ENCODE assay signal across 21 mouse cellular contexts in genomic region chr2:44549311-44549710, GRCm38 (mm10).
A peak's percentile ranks its signal among the peaks of the same experiment; 100 is the strongest.
DNase-seq lines count a peak whose midpoint lies in the region; ATAC-seq lines count a peak whose summit lies in the region.
"Had no signal": no experiment of that assay in that cellular context is flagged by ENCODE, and none has a peak within 500 bp of the region (broad histone marks: within the 10 kb centered on the region; RNA-seq: fewer than 3 reads in every experiment).

No protein-coding gene starts in this region.

- 0 out of 2 replicates have a peak, but pooled peaks cover 2% of the 10 kb centered on the region for H3K4me1 ChIP-seq in kidney, embryonic 16.5 days (ENCODE audit: insufficient read depth, low read length)
- no peaks in the 10 kb centered on the region for H3K4me1 ChIP-seq in forebrain, embryonic 10.5 days
- H3K4me1 ChIP-seq: embryonic facial prominence, embryonic 13.5 days; forebrain, embryonic 13.5 days; heart, embryonic 10.5 days; hindbrain, embryonic 13.5 days had no signal

- H3K36me3 ChIP-seq in kidney, embryonic 16.5 days (ENCODE audit: insufficient read depth, low read length) = no peaks in the 10 kb centered on the region
- H3K36me3 ChIP-seq in forebrain, embryonic 10.5 days (replicated peaks) = no peaks in the 10 kb centered on the region
- H3K36me3 ChIP-seq: embryonic facial prominence, embryonic 13.5 days; heart, embryonic 10.5 days; hindbrain, embryonic 13.5 days had no signal

- H3K27me3 ChIP-seq in kidney, embryonic 16.5 days (ENCODE audit: insufficient read depth, low read length) = no peaks in the 10 kb centered on the region
- 0 out of 2 replicates have a peak, but pooled peaks cover 3% of the 10 kb centered on the region for H3K27me3 ChIP-seq in forebrain, embryonic 10.5 days (ENCODE audit: poor library complexity, severe bottlenecking)
- H3K27me3 ChIP-seq: embryonic facial prominence, embryonic 13.5 days; forebrain, embryonic 13.5 days; hindbrain, embryonic 13.5 days had no signal

- DNase-seq in heart, adult 11 months = peak; percentile 89
- DNase-seq in heart, postnatal 25 days (ENCODE audit: low spot score) = no peak
- peak; percentile 29 to 33 for DNase-seq in kidney, adult 8-10 months
- DNase-seq in kidney, postnatal 25 days = peak; percentile 67 to 76
- no peak for DNase-seq in left cerebral cortex, adult 18-20 months (ENCODE audit: low spot score in 2 of 2)
- no peak for DNase-seq in layer of hippocampus, postnatal 10 days (ENCODE audit: low spot score in 2 of 2)
- no peak for DNase-seq in forebrain, embryonic 10.5 days (ENCODE audit: extremely low spot score, low spot score)
- DNase-seq: adrenal gland, postnatal 25 days; cerebellum, adult 18-20 months; cerebellum, adult 9-11 months; cerebellum, postnatal 36 days; forebrain, postnatal 0 days; gastrocnemius, adult 2 months; gastrocnemius, postnatal 36 days; heart, adult 18-20 months; heart, postnatal 10 days had no signal

- H3K9me3 ChIP-seq in kidney, embryonic 16.5 days (ENCODE audit: low read length) = no peaks in the 10 kb centered on the region; the same call in 1 of the 2 replicates
- H3K9me3 ChIP-seq in forebrain, embryonic 10.5 days = no peaks in the 10 kb centered on the region
- H3K9me3 ChIP-seq: embryonic facial prominence, embryonic 13.5 days; forebrain, embryonic 13.5 days; heart, embryonic 10.5 days; hindbrain, embryonic 13.5 days had no signal

- peak overlapping the region; percentile 51; the same call in 1 of the 2 replicates for H3K27ac ChIP-seq in kidney, embryonic 16.5 days (ENCODE audit: low read length)
- H3K27ac ChIP-seq in forebrain, embryonic 10.5 days = no peak overlapping the region
- H3K27ac ChIP-seq: embryonic facial prominence, embryonic 13.5 days; forebrain, embryonic 13.5 days; gastrocnemius, adult 2 months; heart, embryonic 10.5 days; hindbrain, embryonic 13.5 days had no signal

- no peak overlapping the region for H3K4me3 ChIP-seq in kidney, embryonic 16.5 days (ENCODE audit: low read length)
- no peak overlapping the region for H3K4me3 ChIP-seq in forebrain, embryonic 10.5 days
- H3K4me3 ChIP-seq: embryonic facial prominence, embryonic 13.5 days; forebrain, embryonic 13.5 days; gastrocnemius, adult 2 months; heart, embryonic 10.5 days; hindbrain, embryonic 13.5 days had no signal

- H3K4me2 ChIP-seq in kidney, embryonic 16.5 days (replicated peaks; ENCODE audit: low read depth, low read length) = no peak overlapping the region
- H3K4me2 ChIP-seq: embryonic facial prominence, embryonic 13.5 days; forebrain, embryonic 13.5 days; hindbrain, embryonic 13.5 days had no signal

- peak; percentile 67; the same call in 1 of the 2 replicates for ATAC-seq in kidney, embryonic 16.5 days (ENCODE audit: low FRiP score, low TSS enrichment)
- ATAC-seq: forebrain, embryonic 13.5 days; forebrain, postnatal 0 days had no signal

- no peak overlapping the region for H3K9ac ChIP-seq in kidney, embryonic 16.5 days (replicated peaks; ENCODE audit: low read length)
- H3K9ac ChIP-seq: embryonic facial prominence, embryonic 13.5 days; forebrain, embryonic 13.5 days; forebrain, postnatal 0 days; hindbrain, embryonic 13.5 days had no signal

- intact Hi-C loops in heart, postnatal 25 days (cut with DNase I) = no loop called here

- WGBS in kidney, embryonic 16.5 days = 57% methylated on average over 6 of the region's 6 CpGs
- 95% methylated on average over 6 of the region's 6 CpGs for WGBS in forebrain, embryonic 10.5 days

Comparison
In these comparisons a context has a peak if more than half of its experiments do, and no peak if none do; other contexts are left out.
1. DNase-seq: peak in heart, adult 11 months (single experiment), kidney, adult 8-10 months (2 of 2) and kidney, postnatal 25 days (2 of 2); none in heart, postnatal 25 days (single experiment), left cerebral cortex, adult 18-20 months (0 of 2), layer of hippocampus, postnatal 10 days (0 of 2) and forebrain, embryonic 10.5 days (single experiment).